Mouse (Mus musculus) NIH3T3 (cell line): ENCODE measurements around the gene Metap1.
"Not testable (repeated sequence)": the region's sequence is repeated elsewhere in the genome, so short reads cannot be mapped to it uniquely, and the experiment has no call there.

ENCODE experiments used
- DNase-seq: peaks from one replicate; pipeline ENCODE4 v3.0.0-alpha.2; 2012; ENCODE audit warnings: low read depth

The Metap1 gene

GRCm38 (mm10) chr3:138499854-138500740 lies 10.8 kb upstream of the Metap1 start:
- DNase-seq = no peak

GRCm38 (mm10) chr3:138498731-138499130 lies 9.4 kb upstream of the Metap1 start:
- no peak for DNase-seq

GRCm38 (mm10) chr3:138495166-138496145 lies 6.1 kb upstream of the Metap1 start:
- DNase-seq = peak; percentile 68

GRCm38 (mm10) chr3:138494565-138494964 lies 5.2 kb upstream of the Metap1 start:
- DNase-seq = peak; percentile 41

- peak; percentile 60 for DNase-seq
Observed at GRCm38 (mm10) chr3:138493668-138494067, 4.4 kb upstream of the Metap1 start.

- DNase-seq = no peak
Observed at GRCm38 (mm10) chr3:138490034-138490337, 671 bp upstream of the Metap1 start.

- DNase-seq = peak; percentile 24
Observed at GRCm38 (mm10) chr3:138488584-138489326, 560 bp downstream of the Metap1 start.

- DNase-seq = no peak
Observed at GRCm38 (mm10) chr3:138483240-138483639, 6.1 kb downstream of the Metap1 start.

- DNase-seq = no peak
Observed at GRCm38 (mm10) chr3:138481526-138482284, 7.6 kb downstream of the Metap1 start.

- no peak for DNase-seq
Observed at GRCm38 (mm10) chr3:138479489-138479888, 9.8 kb downstream of the Metap1 start.

GRCm38 (mm10) chr3:138471066-138471465 lies 18.2 kb downstream of the Metap1 start:
- DNase-seq = no peak

GRCm38 (mm10) chr3:138466656-138467055 lies 22.7 kb downstream of the Metap1 start:
- not testable (repeated sequence) for DNase-seq

GRCm38 (mm10) chr3:138464573-138465147 lies 24.7 kb downstream of the Metap1 start:
- DNase-seq = no peak

GRCm38 (mm10) chr3:138463807-138464206 lies 25.5 kb downstream of the Metap1 start:
- no peak for DNase-seq

- DNase-seq = peak; percentile 82
Observed at GRCm38 (mm10) chr3:138463137-138463536, 26.2 kb downstream of the Metap1 start.

- DNase-seq = no peak
Observed at GRCm38 (mm10) chr3:138461832-138462231, 27.5 kb downstream of the Metap1 start.

GRCm38 (mm10) chr3:138460260-138460659 lies 29.1 kb downstream of the Metap1 start:
- no peak for DNase-seq

- DNase-seq = no peak
Observed at GRCm38 (mm10) chr3:138458441-138458840, 30.9 kb downstream of the Metap1 start.

GRCm38 (mm10) chr3:138454711-138455435 lies 34.4 kb downstream of the Metap1 start:
- peak; percentile 24 for DNase-seq

- peak; percentile 46 for DNase-seq
Observed at GRCm38 (mm10) chr3:138454234-138454633, 35.1 kb downstream of the Metap1 start.
